Mouse (Mus musculus): ENCODE data around the gene Kif9. TPM values are rescaled to one million over a fixed set of nuclear protein-coding genes. Genes with fewer than 3 reads are reported as not detected.

Kif9 gene
- total RNA-seq (2021): 0.71 and 1.2 TPM in 2 replicates
- long read RNA-seq, partial matches to known transcripts: 0 of 3 reads
- long read RNA-seq, other reads (novel, unspliced or antisense): 1 of 3 reads

- peak; percentile 97 for DNase-seq
These were observed at the start of gene Kif9, which contains the start of gene Klhl18 for GRCm38 (mm10) chr9:110476124-110477091. Kif9 (plus strand) TSS chr9:110476958. Klhl18 (minus strand) TSS chr9:110476694.

GRCm38 (mm10) chr9:110431241-110431640 is 45.5 kb upstream of the Kif9 start:
- DNase-seq: no peak

- no peak for DNase-seq
These were observed 43.7 kb upstream of the Kif9 start for GRCm38 (mm10) chr9:110433045-110433444.

GRCm38 (mm10) chr9:110436041-110436440 is 40.7 kb upstream of the Kif9 start:
- no peak for DNase-seq

GRCm38 (mm10) chr9:110440049-110440448 is 36.7 kb upstream of the Kif9 start:
- DNase-seq: no peak

GRCm38 (mm10) chr9:110440559-110440958 is 36.2 kb upstream of the Kif9 start:
- no peak for DNase-seq

GRCm38 (mm10) chr9:110448356-110448755 is 28.4 kb upstream of the Kif9 start:
- no peak for DNase-seq

GRCm38 (mm10) chr9:110448857-110449617 is 27.7 kb upstream of the Kif9 start:
- peak; percentile 63 for DNase-seq

GRCm38 (mm10) chr9:110452523-110452922 is 24.2 kb upstream of the Kif9 start:
- DNase-seq: no peak

- no peak for DNase-seq
These were observed 18.8 kb upstream of the Kif9 start for GRCm38 (mm10) chr9:110457926-110458325.

- DNase-seq: no peak
These were observed 17.5 kb upstream of the Kif9 start for GRCm38 (mm10) chr9:110459145-110459727.

- no peak for DNase-seq
These were observed 15.6 kb upstream of the Kif9 start for GRCm38 (mm10) chr9:110460884-110461815.

GRCm38 (mm10) chr9:110462321-110462720 is 14.4 kb upstream of the Kif9 start:
- no peak for DNase-seq

GRCm38 (mm10) chr9:110463983-110464591 is 12.7 kb upstream of the Kif9 start:
- DNase-seq: no peak

- DNase-seq: no peak
These were observed 11.4 kb upstream of the Kif9 start for GRCm38 (mm10) chr9:110465336-110465735.

GRCm38 (mm10) chr9:110466179-110466578 is 10.6 kb upstream of the Kif9 start:
- no peak for DNase-seq

GRCm38 (mm10) chr9:110477951-110478350 is 1.2 kb downstream of the Kif9 start:
- DNase-seq: no peak

- no peak for DNase-seq
These were observed 1.9 kb downstream of the Kif9 start for GRCm38 (mm10) chr9:110478639-110479038.

GRCm38 (mm10) chr9:110488841-110489240 is 12.1 kb downstream of the Kif9 start:
- DNase-seq: no peak

GRCm38 (mm10) chr9:110490913-110491312 is 14.2 kb downstream of the Kif9 start:
- DNase-seq: no peak

- no peak for DNase-seq
These were observed 49.0 kb downstream of the Kif9 start for GRCm38 (mm10) chr9:110525737-110526136.

Data from adrenal gland, postnatal 25 days (tissue).